Mouse (Mus musculus): ENCODE measurements around the gene Rabl6. TPM values are rescaled to one million over a fixed set of nuclear protein-coding genes. Genes with fewer than 3 reads are reported as not detected.

Rabl6 gene
- total and polyA plus RNA-seq, 3 experiments: 34.6 to 62.0 (median 55.7) TPM

GRCm38 (mm10) chr2:25628738-25629137, 20.4 kb upstream of the Rabl6 start:
- H3K79me2 ChIP-seq (replicated peaks; ENCODE audit: control insufficient read depth, extremely low read depth, insufficient read depth, poor library complexity, severe bottlenecking): no peaks in the 10 kb centered on the region
- peaks cover 88% of the 10 kb centered on the region for H3K27me3 ChIP-seq (replicated peaks)

GRCm38 (mm10) chr2:25627811-25628210, 19.5 kb upstream of the Rabl6 start, which contains the start of gene Fcna:
Gene Fcna (minus strand): TSS chr2:25628030.
- Histone ChIP-seq H3K9me3 (replicated peaks; ENCODE audit: low read length) (no peaks in the 10 kb centered on the region), H3K4me3 (replicated peaks in 1 of 3; ENCODE audit: low read depth in 2 of 3, low read length in 2 of 3, poor library complexity in 1 of 3) (no peak within 1 kb of the TSS), H3K79me2 (replicated peaks; ENCODE audit: control insufficient read depth, extremely low read depth, insufficient read depth, poor library complexity, severe bottlenecking) (no peaks in the 10 kb centered on the region), H3K9ac (ENCODE audit: insufficient read depth, low read depth) (no peak within 1 kb of the TSS), H3K4me1 (ENCODE audit: control insufficient read depth in 1 of 2, insufficient read depth in 2 of 2) (no peaks in the 10 kb centered on the region), H3K27ac (ENCODE audit: insufficient read depth, low read depth) (no peak within 1 kb of the TSS), H3K27me3 (replicated peaks) (peaks cover 88% of the 10 kb centered on the region), H3K4me2 (ENCODE audit: insufficient read depth, low read depth, poor library complexity, severe bottlenecking) (no peak within 1 kb of the TSS), H3K36me3 (replicated peaks in 1 of 2; ENCODE audit: control insufficient read depth in 1 of 2, insufficient read depth in 1 of 2, low read length in 1 of 2) (no peaks in the 10 kb centered on the region)
- TF ChIP-seq GABPA (IDR thresholded peaks at IDR 0.05; ENCODE audit: insufficient replicate concordance, low read depth, low read length): no peak
- TF ChIP-seq SIN3A (IDR thresholded peaks at IDR 0.05; ENCODE audit: low read length): no peak
- TF ChIP-seq ZMIZ1 (IDR thresholded peaks at IDR 0.05; ENCODE audit: low read depth, low read length): no peak
- no peak for TF ChIP-seq EP300 (IDR thresholded peaks at IDR 0.05; ENCODE audit: low read length)
- no peak for TF ChIP-seq ELF1 (IDR thresholded peaks at IDR 0.05; ENCODE audit: low read depth, low read length)
- TF ChIP-seq PAX5 (IDR thresholded peaks at IDR 0.05; ENCODE audit: low read length): no peak
- TF ChIP-seq NELFE (IDR thresholded peaks at IDR 0.05; ENCODE audit: low read depth, low read length): no peak
- no peak for DNase-seq (ENCODE audit: extremely low read depth)
- in situ Hi-C loops (cut with MboI; ENCODE audit: low pct_ligation_motif_present, low pct_unique_long_range_greater_than_20kb, low sequenced_read_pairs): no loop called here
- dilution Hi-C loops (cut with MboI; ENCODE audit: extremely low pct_ligation_motif_present, extremely low pct_unique_long_range_greater_than_20kb, low sequenced_read_pairs): no loop called here

More at GRCm38 (mm10) chr2:25628738-25629137, 20.4 kb upstream of the Rabl6 start:
- dilution Hi-C loops (cut with MboI; ENCODE audit: extremely low pct_ligation_motif_present, extremely low pct_unique_long_range_greater_than_20kb, low sequenced_read_pairs) (no loop called here), in situ Hi-C loops (cut with MboI; ENCODE audit: low pct_ligation_motif_present, low pct_unique_long_range_greater_than_20kb, low sequenced_read_pairs) (no loop called here)
- no peak for TF ChIP-seq EP300 (IDR thresholded peaks at IDR 0.05; ENCODE audit: low read length)
- TF ChIP-seq MAZ (IDR thresholded peaks at IDR 0.05; ENCODE audit: low read depth, low read length): no peak
- TF ChIP-seq ZKSCAN1 (IDR thresholded peaks at IDR 0.05; ENCODE audit: borderline replicate concordance, low read depth, low read length): no peak
- TF ChIP-seq ZC3H11A (IDR thresholded peaks at IDR 0.05; ENCODE audit: low read depth, low read length): no peak
- no peak for TF ChIP-seq CTCF (conservative IDR thresholded peaks at IDR 0.05 in 1 of 2, IDR thresholded peaks at IDR 0.05 in 1 of 2; ENCODE audit: low read depth in 2 of 2, low read length in 2 of 2)
- no peak overlapping the region for H3K27ac ChIP-seq (ENCODE audit: insufficient read depth, low read depth)
- H3K4me1 ChIP-seq (ENCODE audit: control insufficient read depth in 1 of 2, insufficient read depth in 2 of 2): no peaks in the 10 kb centered on the region
- no peaks in the 10 kb centered on the region for H3K9me3 ChIP-seq (replicated peaks; ENCODE audit: low read length)
- H3K4me3 ChIP-seq (replicated peaks in 1 of 3; ENCODE audit: low read depth in 2 of 3, low read length in 2 of 3, poor library complexity in 1 of 3): no peak overlapping the region
- H3K4me2 ChIP-seq (ENCODE audit: insufficient read depth, low read depth, poor library complexity, severe bottlenecking): no peak overlapping the region
- no peak overlapping the region for H3K9ac ChIP-seq (ENCODE audit: insufficient read depth, low read depth)
- DNase-seq (ENCODE audit: extremely low read depth): no peak
- no peaks in the 10 kb centered on the region for H3K36me3 ChIP-seq (replicated peaks in 1 of 2; ENCODE audit: control insufficient read depth in 1 of 2, insufficient read depth in 1 of 2, low read length in 1 of 2)

- Histone ChIP-seq H3K9ac (ENCODE audit: insufficient read depth, low read depth) (no peak overlapping the region), H3K27ac (ENCODE audit: insufficient read depth, low read depth) (no peak overlapping the region), H3K4me2 (ENCODE audit: insufficient read depth, low read depth, poor library complexity, severe bottlenecking) (no peak overlapping the region), H3K4me1 (ENCODE audit: control insufficient read depth in 1 of 2, insufficient read depth in 2 of 2) (peaks cover 0 to 6% of the 10 kb centered on the region in 2 experiments; a peak in 2 of 4 replicates), H3K36me3 (replicated peaks in 1 of 2; ENCODE audit: control insufficient read depth in 1 of 2, insufficient read depth in 1 of 2, low read length in 1 of 2) (no peaks in the 10 kb centered on the region), H3K27me3 (replicated peaks) (peaks cover 80% of the 10 kb centered on the region), H3K9me3 (replicated peaks; ENCODE audit: low read length) (no peaks in the 10 kb centered on the region), H3K4me3 (replicated peaks in 1 of 3; ENCODE audit: low read depth in 2 of 3, low read length in 2 of 3, poor library complexity in 1 of 3) (no peak overlapping the region), H3K79me2 (replicated peaks; ENCODE audit: control insufficient read depth, extremely low read depth, insufficient read depth, poor library complexity, severe bottlenecking) (no peaks in the 10 kb centered on the region)
- DNase-seq (ENCODE audit: extremely low read depth): no peak
- dilution Hi-C loops (cut with MboI; ENCODE audit: extremely low pct_ligation_motif_present, extremely low pct_unique_long_range_greater_than_20kb, low sequenced_read_pairs) (no loop called here), in situ Hi-C loops (cut with MboI; ENCODE audit: low pct_ligation_motif_present, low pct_unique_long_range_greater_than_20kb, low sequenced_read_pairs) (no loop called here)
- TF ChIP-seq RAD21 (IDR thresholded peaks at IDR 0.05; ENCODE audit: low read depth, low read length): no peak
- TF ChIP-seq MAZ (IDR thresholded peaks at IDR 0.05; ENCODE audit: low read depth, low read length): no peak
- TF ChIP-seq TBP (conservative IDR thresholded peaks at IDR 0.05; ENCODE audit: low read depth, low read length): no peak
- TF ChIP-seq SIN3A (IDR thresholded peaks at IDR 0.05; ENCODE audit: low read length): no peak
- no peak for TF ChIP-seq HCFC1 (IDR thresholded peaks at IDR 0.05; ENCODE audit: low read depth, low read length)
- no peak for TF ChIP-seq ZNF384 (IDR thresholded peaks at IDR 0.05; ENCODE audit: low read depth, low read length)
- no peak for TF ChIP-seq EP300 (IDR thresholded peaks at IDR 0.05; ENCODE audit: low read length)
- no peak for TF ChIP-seq BHLHE40 (IDR thresholded peaks at IDR 0.05; ENCODE audit: low read depth, low read length)
- no peak for TF ChIP-seq KAT2A (IDR thresholded peaks at IDR 0.05; ENCODE audit: insufficient replicate concordance, low read length)
- no peak for TF ChIP-seq NELFE (IDR thresholded peaks at IDR 0.05; ENCODE audit: low read depth, low read length)
- TF ChIP-seq MAX (IDR thresholded peaks at IDR 0.05; ENCODE audit: low read length): no peak
- TF ChIP-seq ZC3H11A (IDR thresholded peaks at IDR 0.05; ENCODE audit: low read depth, low read length): no peak
- TF ChIP-seq JUND (conservative IDR thresholded peaks at IDR 0.05; ENCODE audit: low read depth, low read length): no peak
- no peak for TF ChIP-seq POLR2AphosphoS2 (IDR thresholded peaks at IDR 0.05; ENCODE audit: low read depth, low read length)
- no peak for TF ChIP-seq ETS1 (conservative IDR thresholded peaks at IDR 0.05; ENCODE audit: low read depth, low read length)
- no peak for TF ChIP-seq E2F4 (IDR thresholded peaks at IDR 0.05; ENCODE audit: insufficient replicate concordance, low read depth, low read length)
These were observed 17.7 kb upstream of the Rabl6 start for GRCm38 (mm10) chr2:25625986-25626385.

Measured in CH12.LX (cell line).